Mouse (Mus musculus) forebrain, embryonic 12.5 days (tissue): ENCODE results near the gene Emp3. TPM values are rescaled to one million over a fixed set of nuclear protein-coding genes. Genes with fewer than 3 reads are reported as not detected.
"Not testable (repeated sequence)": the region's sequence is repeated elsewhere in the genome, so short reads cannot be mapped to it uniquely, and the experiment has no call there.

Source experiments
- ATAC-seq: fragments of 200-750 bp; cut with Nextera tagmentation; 2 replicates; pipeline ENCODE4 v1.8.0; 2017; ENCODE audit warnings: moderate TSS enrichment; ENCODE audit not compliant: low FRiP score
- H3K27ac ChIP-seq: fragments of 300-500 bp; sonication (generic); 2 replicates; pipeline ENCODE4 v1.5.1; 2016; ENCODE audit warnings: mild to moderate bottlenecking
- H3K27me3 ChIP-seq: fragments of 300-500 bp; sonication (generic); 2 replicates; pipeline ENCODE4 v1.6.1; 2016; ENCODE audit warnings: mild to moderate bottlenecking
- H3K36me3 ChIP-seq: fragments of 300-500 bp; sonication (generic); replicated peaks from 2 replicates; pipeline ENCODE4 v1.6.1; 2016; ENCODE audit warnings: mild to moderate bottlenecking
- H3K4me1 ChIP-seq: fragments of 300-500 bp; sonication (generic); 2 replicates; pipeline ENCODE4 v1.6.1; 2016
- H3K4me2 ChIP-seq: fragments of 300-500 bp; sonication (generic); 2 replicates; pipeline ENCODE4 v1.6.1; 2016; ENCODE audit warnings: mild to moderate bottlenecking, moderate library complexity
- H3K4me3 ChIP-seq: fragments of 300-500 bp; sonication (generic); replicated peaks from 2 replicates; pipeline ENCODE4 v1.5.1; 2016; ENCODE audit warnings: mild to moderate bottlenecking
- H3K9ac ChIP-seq: fragments of 300-500 bp; sonication (generic); 2 replicates; pipeline ENCODE4 v1.6.1; 2016; ENCODE audit warnings: mild to moderate bottlenecking
- H3K9me3 ChIP-seq: fragments of 300-500 bp; sonication (generic); 2 replicates; pipeline ENCODE4 v1.6.1; 2016
- WGBS: fragments of 180-500 bp; shearing (Covaris S2); methylation state at CpG from one replicate; pipeline ENCODE4 v1.1.7; 2016; 5-methylcytosine and 5-hydroxymethylcytosine counted together
- polyA plus RNA-seq: library from polyadenylated mRNA; unstranded; fragments of >200 nt; fragmentation: Nextera tagmentation; extraction: Ambion mirVana; gene quantifications from 2 replicates; pipeline ENCODE4 v1.2.1, GENCODE M21; 2016

The Emp3 gene
- polyA plus RNA-seq, 1 experiment from 2014 or later: 20.5 TPM

DNA sequence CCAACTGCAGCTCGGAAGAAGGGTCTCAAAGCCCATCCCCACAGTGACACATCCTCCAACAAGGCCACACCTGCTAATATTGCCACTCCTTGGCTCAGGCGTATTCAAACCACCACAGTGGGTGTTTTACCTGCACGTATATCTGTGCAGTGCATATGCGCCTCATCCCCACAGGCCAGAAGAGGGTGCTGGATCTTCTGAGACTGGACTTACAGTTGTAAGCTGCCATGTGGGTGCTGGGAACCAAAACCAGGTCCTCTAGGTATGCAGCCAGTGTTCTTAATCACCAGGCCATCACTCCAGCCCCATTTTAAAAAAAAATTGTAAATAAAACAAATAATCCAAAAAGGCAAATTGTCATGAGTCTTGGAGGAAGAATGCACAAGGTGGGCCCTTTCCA lies 40.7 kb downstream of the Emp3 start:
- WGBS: 97% methylated on average over 4 of the region's 4 CpGs
- no peaks in the 10 kb centered on the region for H3K4me1 ChIP-seq
- no peaks in the 10 kb centered on the region for H3K9me3 ChIP-seq
- no peaks in the 10 kb centered on the region for H3K27me3 ChIP-seq
- peaks cover 97% of the 10 kb centered on the region for H3K36me3 ChIP-seq
- no peak overlapping the region for H3K4me3 ChIP-seq
- no peak overlapping the region for H3K4me2 ChIP-seq
- H3K27ac ChIP-seq: no peak overlapping the region
- ATAC-seq: no peak
- H3K9ac ChIP-seq: no peak overlapping the region

GRCm38 (mm10) chr7:45878278-45878677 lies 42.9 kb downstream of the Emp3 start, which contains the start of gene Grin2d:
TSS of gene Grin2d (minus strand) at chr7:45878378.
- not testable (repeated sequence) for H3K4me3 ChIP-seq, H3K27ac ChIP-seq, ATAC-seq, H3K4me2 ChIP-seq, H3K9me3 ChIP-seq, H3K27me3 ChIP-seq, H3K9ac ChIP-seq
- 96% methylated on average over 1 of the region's 1 CpGs for WGBS
- Histone ChIP-seq H3K36me3 (peaks cover 85% of the 10 kb centered on the region), H3K4me1 (peaks cover 16% of the 10 kb centered on the region)

GRCm38 (mm10) chr7:45876895-45877294 lies 44.3 kb downstream of the Emp3 start:
- H3K27ac ChIP-seq: no peak overlapping the region
- ATAC-seq: no peak
- no peak overlapping the region for H3K4me3 ChIP-seq
- H3K36me3 ChIP-seq: peaks cover 71% of the 10 kb centered on the region
- H3K4me2 ChIP-seq: no peak overlapping the region
- H3K9ac ChIP-seq: no peak overlapping the region
- WGBS: 97% methylated on average over 7 of the region's 7 CpGs
- H3K27me3 ChIP-seq: peaks cover 2% of the 10 kb centered on the region
- H3K9me3 ChIP-seq: no peaks in the 10 kb centered on the region
- peaks cover 16% of the 10 kb centered on the region for H3K4me1 ChIP-seq

DNA sequence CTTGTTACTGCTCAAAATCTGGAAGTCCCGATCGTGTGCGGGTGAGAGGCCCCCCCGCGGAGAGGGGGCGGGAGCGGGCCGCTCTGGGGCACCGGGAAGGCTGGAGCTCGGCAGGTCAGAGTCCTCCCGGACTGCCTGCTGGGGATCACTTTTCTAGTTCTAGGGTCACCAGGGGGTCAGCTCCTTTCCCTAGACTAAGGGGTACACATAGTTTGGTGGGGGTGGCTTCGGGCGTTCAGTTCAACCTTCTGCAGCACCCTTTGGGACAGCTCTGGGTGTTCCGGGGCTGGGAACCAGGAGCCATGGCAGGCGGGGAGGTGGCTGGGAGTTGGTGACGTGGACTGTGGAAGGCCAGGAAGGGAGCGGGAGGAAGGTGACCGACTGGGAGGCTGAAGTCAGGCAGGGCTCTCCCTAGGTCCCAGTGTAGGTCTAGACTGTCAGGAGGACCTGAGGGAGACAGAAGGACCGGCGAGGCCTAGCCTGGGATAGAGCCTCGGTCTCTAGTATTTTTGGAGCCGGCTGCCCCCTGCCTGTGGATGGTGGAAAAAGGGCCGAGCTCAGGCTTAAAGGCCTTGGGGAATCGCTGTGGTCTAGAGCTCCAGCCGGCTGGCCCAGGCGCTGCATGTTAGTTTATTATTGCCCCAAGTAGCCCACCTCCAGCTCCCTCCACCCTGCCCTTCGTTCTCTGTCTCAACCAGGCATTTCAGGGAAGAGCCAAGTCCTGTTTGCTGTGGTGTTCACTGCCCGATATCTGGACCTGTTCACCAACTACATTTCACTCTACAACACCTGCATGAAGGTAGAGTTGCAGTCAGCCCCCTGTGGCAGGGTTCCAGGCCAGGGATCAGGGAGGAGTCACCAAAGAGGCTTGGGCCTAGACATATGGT lies 47.9 kb downstream of the Emp3 start:
- WGBS: 4% methylated on average over 28 of the region's 28 CpGs
- Histone ChIP-seq H3K9me3 (no peaks in the 10 kb centered on the region), H3K4me3 (peak overlapping the region; percentile 81), H3K36me3 (peaks cover 35% of the 10 kb centered on the region), H3K27me3 (peaks cover 37% of the 10 kb centered on the region), H3K4me1 (peaks cover 42% of the 10 kb centered on the region), H3K9ac (peak overlapping the region; percentile 94), H3K4me2 (peak overlapping the region; percentile 94), H3K27ac (peak overlapping the region; percentile 83)
- ATAC-seq: peak; percentile 51

- peak within 1 kb of the TSS; percentile 94 for H3K4me2 ChIP-seq
- 1% methylated on average over 18 of the region's 18 CpGs for WGBS
- peaks cover 31% of the 10 kb centered on the region for H3K36me3 ChIP-seq
- ATAC-seq: peak; percentile 83
- H3K4me3 ChIP-seq: peak within 1 kb of the TSS; percentile 81
- H3K9me3 ChIP-seq: no peaks in the 10 kb centered on the region
- H3K9ac ChIP-seq: peak within 1 kb of the TSS; percentile 94
- peaks cover 44% of the 10 kb centered on the region for H3K27me3 ChIP-seq
- peak within 1 kb of the TSS; percentile 83 for H3K27ac ChIP-seq
- H3K4me1 ChIP-seq: peaks cover 49% of the 10 kb centered on the region
These were observed 48.6 kb downstream of the Emp3 start, which contains the start of gene Kdelr1 for GRCm38 (mm10) chr7:45872624-45873023. TSS of gene Kdelr1 (plus strand) at chr7:45872772.

- Histone ChIP-seq H3K9me3 (no peaks in the 10 kb centered on the region), H3K4me1 (peaks cover 64% of the 10 kb centered on the region), H3K36me3 (peaks cover 9% of the 10 kb centered on the region; the same call in 1 of the 2 replicates), H3K4me3 (peak overlapping the region; percentile 31), H3K4me2 (peak overlapping the region; percentile 56), H3K27ac (no peak overlapping the region), H3K9ac (peak overlapping the region; percentile 49), H3K27me3 (peaks cover 66% of the 10 kb centered on the region)
- no peak for ATAC-seq
- under 1% methylated on average over 30 of the region's 30 CpGs for WGBS
These were observed 50.7 kb downstream of the Emp3 start for GRCm38 (mm10) chr7:45870282-45871058.

DNA sequence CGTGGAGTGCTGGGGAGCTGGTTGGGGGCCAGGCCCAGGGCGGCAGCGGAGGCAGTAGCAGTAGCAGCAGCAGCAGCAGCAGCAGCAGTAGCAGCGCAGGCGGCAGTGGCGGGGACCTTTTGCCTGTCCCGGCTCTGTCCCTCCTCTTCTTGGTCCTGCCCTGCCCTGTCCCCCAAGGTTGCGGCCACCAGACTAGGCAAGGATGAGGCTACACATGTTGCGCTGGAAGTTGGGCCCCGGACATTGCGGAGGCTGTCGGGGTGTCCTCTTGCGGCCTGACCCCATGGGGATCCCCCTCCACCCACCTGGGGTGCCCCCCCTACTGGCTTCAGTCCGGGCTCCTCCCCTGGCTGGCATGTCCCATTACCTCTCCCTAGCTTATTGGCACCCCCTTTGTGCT lies 51.4 kb downstream of the Emp3 start:
- peak overlapping the region; percentile 49 for H3K9ac ChIP-seq
- no peak overlapping the region for H3K27ac ChIP-seq
- peak overlapping the region; percentile 56 for H3K4me2 ChIP-seq
- H3K36me3 ChIP-seq: peaks cover 9% of the 10 kb centered on the region; the same call in 1 of the 2 replicates
- 6% methylated on average over 14 of the region's 14 CpGs for WGBS
- H3K4me1 ChIP-seq: peaks cover 62% of the 10 kb centered on the region
- no peak for ATAC-seq
- peaks cover 69% of the 10 kb centered on the region for H3K27me3 ChIP-seq
- H3K9me3 ChIP-seq: no peaks in the 10 kb centered on the region
- H3K4me3 ChIP-seq: peak overlapping the region; percentile 31

GRCm38 (mm10) chr7:45869107-45869670 lies 52.0 kb downstream of the Emp3 start:
- H3K27me3 ChIP-seq: peaks cover 69% of the 10 kb centered on the region
- H3K9ac ChIP-seq: no peak overlapping the region
- peaks cover 56% of the 10 kb centered on the region for H3K4me1 ChIP-seq
- WGBS: 18% methylated on average over 8 of the region's 8 CpGs
- H3K4me3 ChIP-seq: peak overlapping the region; percentile 31; the same call in 1 of the 2 replicates
- H3K9me3 ChIP-seq: no peaks in the 10 kb centered on the region
- H3K27ac ChIP-seq: no peak overlapping the region
- peak overlapping the region; percentile 56 for H3K4me2 ChIP-seq
- H3K36me3 ChIP-seq: 0 out of 2 replicates have a peak, but pooled peaks cover 3% of the 10 kb centered on the region
- no peak for ATAC-seq

Other genes starting within 250 kb of the Emp3 start
- gene Ntn5, start 237.4 kb downstream of the Emp3 start, polyA plus RNA-seq: 0.23 and 0.33 TPM in 2 replicates
- 0.64 and 0.68 TPM in 2 replicates for gene Sec1, start 227.0 kb downstream of the Emp3 start, polyA plus RNA-seq
- gene Car11, start 221.6 kb downstream of the Emp3 start, polyA plus RNA-seq: 10.2 and 11.0 TPM in 2 replicates
- gene Dbp, start 216.3 kb downstream of the Emp3 start, polyA plus RNA-seq: 3.8 and 3.9 TPM in 2 replicates
- gene Rpl18, start 205.9 kb downstream of the Emp3 start, polyA plus RNA-seq: 707 and 745 TPM in 2 replicates
- gene Sphk2, start 203.4 kb downstream of the Emp3 start, polyA plus RNA-seq: 26.5 and 30.1 TPM in 2 replicates
- 1.1 and 1.5 TPM in 2 replicates for gene Fam83e, start 200.2 kb downstream of the Emp3 start, polyA plus RNA-seq
- gene Spaca4, start 195.6 kb downstream of the Emp3 start, polyA plus RNA-seq: not detected in 2 replicates
- 10.2 and 10.8 TPM in 2 replicates for gene Lmtk3, start 137.7 kb downstream of the Emp3 start, polyA plus RNA-seq
- gene Sult2b1, start 136.7 kb downstream of the Emp3 start, polyA plus RNA-seq: 1.5 and 1.9 TPM in 2 replicates
- gene Cyth2, start 106.8 kb downstream of the Emp3 start, polyA plus RNA-seq: 275 and 276 TPM in 2 replicates
- 0.73 and 0.95 TPM in 2 replicates for gene Kcnj14, start 96.6 kb downstream of the Emp3 start, polyA plus RNA-seq
- gene Grwd1, start 90.5 kb downstream of the Emp3 start, polyA plus RNA-seq: 55.5 and 60.0 TPM in 2 replicates
- 38.6 and 44.6 TPM in 2 replicates for gene Kdelr1, start 48.6 kb downstream of the Emp3 start, polyA plus RNA-seq
- gene Grin2d, start 43.0 kb downstream of the Emp3 start, polyA plus RNA-seq: 0.33 and 0.47 TPM in 2 replicates
- gene Syngr4, start 24.7 kb downstream of the Emp3 start, polyA plus RNA-seq: 0.63 and 0.88 TPM in 2 replicates
- 3.3 and 3.9 TPM in 2 replicates for gene Tmem143, start 24.5 kb downstream of the Emp3 start, polyA plus RNA-seq
- 2.7 and 4.7 TPM in 2 replicates for gene Ccdc114, start 2.7 kb upstream of the Emp3 start, polyA plus RNA-seq
- gene Abcc6, start 108.9 kb upstream of the Emp3 start, polyA plus RNA-seq: 0.10 and 0.18 TPM in 2 replicates
- gene Nomo1, start 112.3 kb upstream of the Emp3 start, polyA plus RNA-seq: 32.8 and 33.2 TPM in 2 replicates
- gene Kcnj11, start 179.4 kb upstream of the Emp3 start, polyA plus RNA-seq: 0.46 and 0.81 TPM in 2 replicates